Mouse (Mus musculus) left cerebral cortex, postnatal 14 days (tissue): ENCODE results near the gene Smox. TPM values are rescaled to one million over a fixed set of nuclear protein-coding genes. Genes with fewer than 3 reads are reported as not detected.

Source experiments
- DNase-seq, 2 experiments: peaks; one replicate each; pipeline ENCODE4 v3.0.0; 2021 to 2022; ENCODE audit warnings: low spot score in 2 of 2, mixed read lengths in 1 of 2
- intact Hi-C: fragments of 180-260 bp; cut with DNase I; formaldehyde crosslinking; loops from one replicate; pipeline ENCODE4 v1.15.1; 2025
- total RNA-seq, 2 experiments: library from RNA; stranded (reverse); gene quantifications; 2 replicates each; pipeline ENCODE4 v1.2.3; 2021

Smox gene
- total RNA-seq, 2 experiments from 2014 or later: 65.4 to 68.9 TPM

DNA sequence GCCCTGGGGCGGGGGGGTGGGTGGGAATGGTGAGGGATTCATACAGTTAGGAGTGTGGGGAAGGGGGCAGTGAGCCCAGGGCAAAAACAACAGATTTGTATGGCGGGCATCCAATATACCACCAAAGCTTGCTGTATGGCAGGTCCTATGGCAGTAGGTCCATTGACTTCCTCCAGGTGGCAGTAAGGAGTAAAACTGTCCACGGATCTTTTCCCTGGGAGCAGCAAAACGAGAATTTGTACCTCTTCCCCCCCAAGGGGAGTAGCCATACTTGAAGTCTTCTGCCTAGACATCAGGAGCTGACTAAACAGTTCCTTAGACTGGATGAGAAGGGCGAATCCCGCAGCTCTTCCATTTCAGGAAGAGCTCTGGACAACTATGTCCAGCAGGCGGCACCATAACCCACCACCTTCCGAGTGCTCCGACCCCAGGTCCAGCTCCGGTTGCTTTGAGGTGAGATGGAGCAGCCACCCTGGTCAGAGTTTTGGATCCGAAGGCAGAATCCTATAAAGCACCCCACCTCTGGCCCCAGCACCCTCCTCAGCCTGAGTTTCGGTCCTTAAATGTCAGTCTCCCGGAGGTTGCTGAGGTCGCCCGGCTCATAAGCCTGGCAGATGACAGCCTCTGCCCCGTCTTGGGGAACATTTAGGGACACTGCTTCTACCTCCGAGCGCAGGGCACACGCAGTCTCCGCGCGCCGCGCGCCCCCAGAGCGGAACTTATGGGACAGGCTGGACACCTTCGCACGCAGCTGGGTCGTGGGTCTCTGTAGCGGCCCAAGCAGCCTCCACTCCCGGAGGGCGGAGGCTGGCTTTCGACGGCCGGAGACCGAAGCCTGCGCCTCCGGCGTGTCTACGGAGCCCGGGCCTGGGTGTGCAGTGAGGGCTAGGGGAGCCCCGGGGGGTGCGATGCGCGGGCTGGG is 54.4 kb downstream of the Smox start:
- intact Hi-C loops: loop anchor here (5.0 kb wide), 2 partner anchors 227 to 267 kb away; no protein-coding TSS in a partner anchor
- DNase-seq: peak; percentile 66 to 77

DNA sequence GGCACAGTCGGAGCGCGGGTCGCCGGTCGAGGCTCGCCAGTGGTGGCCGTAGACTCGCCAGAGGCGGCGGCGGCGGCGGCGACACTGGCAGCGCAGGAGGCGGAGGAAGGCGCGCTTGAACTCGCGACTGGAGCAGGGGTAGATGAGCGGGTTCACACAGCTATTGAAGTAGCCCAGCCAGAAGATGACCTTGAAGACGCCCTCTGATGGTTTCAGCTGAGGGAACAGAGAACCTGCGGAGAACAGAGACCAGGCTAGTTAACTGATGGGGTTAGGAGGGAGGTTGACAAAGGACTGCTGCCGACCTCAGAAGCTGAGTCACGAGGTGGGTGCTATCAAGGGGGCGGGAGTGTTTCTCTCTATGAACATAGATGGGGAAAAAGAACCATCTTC is 55.0 kb downstream of the Smox start:
- intact Hi-C loops: loop anchor here (5.0 kb wide), 2 partner anchors 226 to 266 kb away; no protein-coding TSS in a partner anchor

DNA sequence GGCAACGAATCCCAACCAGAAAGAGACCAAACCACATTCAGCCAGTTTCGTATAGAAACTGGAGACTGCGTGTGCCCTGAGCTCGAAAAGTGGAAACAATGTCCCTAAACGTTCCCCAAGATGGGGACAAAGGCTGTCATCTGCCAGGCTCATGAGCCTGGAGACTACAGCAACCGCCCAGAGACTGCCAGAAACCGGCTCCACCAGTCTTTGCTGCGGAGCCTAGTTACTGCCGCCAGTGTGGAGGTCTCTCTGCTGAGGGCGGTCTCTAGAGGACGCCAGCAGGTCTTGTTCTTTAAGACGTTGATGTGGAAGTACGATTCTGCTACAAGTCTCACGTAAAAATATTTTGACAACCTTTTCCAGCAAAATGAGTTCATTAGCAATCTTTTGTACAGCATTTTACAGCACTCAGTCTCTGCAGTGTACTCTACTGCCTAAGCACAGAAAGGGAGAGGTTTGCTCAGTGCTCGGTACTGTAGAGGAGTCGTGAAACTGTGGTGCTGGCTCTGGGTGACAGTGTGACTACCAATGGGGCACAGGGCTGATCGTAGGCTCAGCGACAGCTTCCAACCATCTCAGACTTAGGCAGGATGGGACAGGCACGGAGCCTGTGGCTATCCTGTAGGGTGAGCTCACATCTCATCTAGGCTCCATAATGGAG is 55.6 kb downstream of the Smox start:
- DNase-seq: peak in 1 of 2 experiments; percentile 20
- intact Hi-C loops: loop anchor here (5.0 kb wide), 2 partner anchors 225 to 265 kb away; no protein-coding TSS in a partner anchor

More for the DNA sequence above, 55.0 kb downstream of the Smox start:
- no peak for DNase-seq

DNA sequence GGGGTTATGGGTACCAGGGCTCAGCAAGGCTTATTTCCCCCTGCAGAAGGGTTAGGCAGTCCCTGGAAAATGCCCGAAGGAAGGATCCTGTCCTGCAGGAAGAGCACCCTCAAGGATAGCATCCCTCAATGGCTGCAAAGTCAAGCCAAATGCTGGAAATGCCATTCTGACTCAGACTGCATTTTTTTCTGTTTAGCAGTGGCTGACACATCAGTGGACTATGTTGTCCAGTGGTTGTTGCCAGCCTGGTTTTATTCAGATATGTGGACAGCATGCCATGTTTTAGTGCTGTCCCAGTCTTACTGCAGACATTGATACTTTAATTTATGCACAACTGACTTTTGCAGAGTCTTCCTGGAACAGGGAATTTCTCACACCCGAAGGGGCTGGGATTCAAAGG is 57.0 kb downstream of the Smox start:
- intact Hi-C loops: loop anchor here (5.0 kb wide), 2 partner anchors 224 to 264 kb away; no protein-coding TSS in a partner anchor
- no peak for DNase-seq

GRCm38 (mm10) chr2:131549090-131549489 is 57.8 kb downstream of the Smox start:
- intact Hi-C loops: loop anchor here (5.0 kb wide), 2 partner anchors 223 to 263 kb away; no protein-coding TSS in a partner anchor
- no peak for DNase-seq

DNA sequence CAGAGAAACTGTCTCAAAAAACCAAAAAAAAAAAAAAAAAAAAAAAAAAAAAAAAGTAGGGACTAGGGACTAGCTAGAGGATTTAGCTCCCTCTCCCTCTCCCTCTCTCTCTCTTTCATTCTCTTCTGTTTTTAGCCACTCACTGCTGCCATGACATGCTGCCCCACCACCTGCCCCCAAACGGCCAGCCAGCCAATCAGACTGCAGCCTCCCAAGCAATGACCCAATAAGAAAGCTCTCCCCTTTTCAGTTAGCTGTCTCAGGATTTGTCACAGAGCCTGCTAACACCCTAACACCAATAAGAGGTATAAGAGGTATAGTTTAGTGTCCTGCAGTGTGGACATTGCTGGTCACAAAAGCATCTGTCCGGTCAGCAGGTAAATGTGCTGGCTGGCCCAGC is 59.2 kb downstream of the Smox start:
- no peak for DNase-seq
- intact Hi-C loops: loop anchor here (10.0 kb wide), 1 partner anchor 404 kb away; the partner anchor contains the start of gene Prnd

- intact Hi-C loops: loop anchor here (10.0 kb wide), 1 partner anchor 404 kb away; the partner anchor contains the start of gene Prnd
- DNase-seq: no peak
These were observed 59.6 kb downstream of the Smox start for GRCm38 (mm10) chr2:131550906-131551305.

DNA sequence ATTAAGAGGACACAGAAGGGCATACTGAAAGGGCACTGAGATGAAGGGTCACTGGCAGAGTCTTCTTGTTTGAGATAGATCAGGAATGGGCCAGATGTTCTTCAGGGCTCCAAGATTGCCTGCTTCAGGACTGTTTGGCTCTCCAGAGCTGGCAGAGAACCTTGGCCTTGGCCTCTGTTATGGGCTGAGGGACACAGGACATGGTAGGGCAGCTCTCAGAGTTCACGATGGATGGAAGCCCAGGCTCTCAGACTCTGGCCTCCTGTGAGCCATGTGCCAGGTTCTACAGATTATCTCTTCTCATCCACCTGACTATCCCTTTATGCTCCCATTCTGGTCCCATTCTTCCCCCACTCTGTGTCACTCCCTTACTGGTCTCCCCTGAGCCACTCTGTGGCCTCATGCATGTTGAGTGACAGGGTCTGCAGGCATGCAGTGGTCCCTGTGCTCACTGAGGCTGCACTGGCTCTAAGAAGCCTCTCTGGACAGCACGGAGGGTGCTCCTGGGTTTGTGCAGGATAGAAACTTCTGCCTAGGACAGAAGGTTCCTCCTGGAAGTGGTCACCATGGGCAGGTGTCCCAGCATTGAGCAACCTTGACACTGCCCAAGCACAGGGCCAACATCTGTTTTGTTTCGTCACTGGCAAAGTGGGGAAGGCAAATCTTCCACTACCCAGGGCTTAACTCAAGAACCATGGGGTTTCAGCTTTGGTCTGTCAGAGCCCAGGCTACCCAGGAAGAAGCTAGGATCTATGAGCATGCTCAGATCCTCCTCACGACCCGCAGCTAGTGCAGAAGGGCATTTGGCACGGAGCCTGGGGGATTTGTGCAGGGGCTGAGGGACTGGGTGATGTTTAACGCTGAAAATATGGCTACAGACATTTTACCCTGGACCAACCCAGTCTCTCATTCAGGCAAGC is 60.7 kb downstream of the Smox start:
- DNase-seq: no peak
- intact Hi-C loops: loop anchor here (10.0 kb wide), 1 partner anchor 403 kb away; the partner anchor contains the start of gene Prnd

DNA sequence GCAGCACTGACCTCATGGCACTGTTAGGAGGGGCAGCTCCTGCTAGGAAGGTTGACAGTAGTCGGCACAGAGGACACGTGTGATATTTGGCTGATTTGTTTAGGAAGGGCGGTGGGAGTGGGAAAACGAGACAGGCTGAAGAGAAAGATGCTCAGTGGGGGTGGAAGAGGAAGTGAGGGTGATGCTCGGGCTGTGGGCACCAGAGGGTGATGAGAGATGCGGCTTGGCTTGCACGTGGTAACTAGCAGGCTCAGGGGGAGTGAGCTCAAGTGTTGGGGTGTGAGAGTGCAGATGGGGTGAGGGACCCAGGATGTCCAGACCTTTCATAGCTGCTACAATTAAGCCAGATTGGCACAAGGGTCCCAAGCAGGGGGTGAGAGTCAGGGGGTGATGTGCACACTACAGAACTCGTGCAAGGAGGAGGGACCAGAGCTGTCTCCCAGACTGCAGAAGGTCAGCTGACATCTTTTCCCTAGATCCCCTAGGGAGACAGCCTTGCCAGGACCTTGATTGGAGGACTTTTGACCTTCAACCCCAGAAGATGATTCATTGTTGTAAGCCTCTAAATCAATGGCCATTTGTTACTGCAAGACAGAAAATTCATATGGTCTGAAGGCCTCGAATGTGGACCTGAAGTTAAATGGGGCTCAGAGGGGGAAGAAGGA is 61.6 kb downstream of the Smox start:
- intact Hi-C loops: loop anchor here (10.0 kb wide), 1 partner anchor 402 kb away; the partner anchor contains the start of gene Prnd
- no peak for DNase-seq

DNA sequence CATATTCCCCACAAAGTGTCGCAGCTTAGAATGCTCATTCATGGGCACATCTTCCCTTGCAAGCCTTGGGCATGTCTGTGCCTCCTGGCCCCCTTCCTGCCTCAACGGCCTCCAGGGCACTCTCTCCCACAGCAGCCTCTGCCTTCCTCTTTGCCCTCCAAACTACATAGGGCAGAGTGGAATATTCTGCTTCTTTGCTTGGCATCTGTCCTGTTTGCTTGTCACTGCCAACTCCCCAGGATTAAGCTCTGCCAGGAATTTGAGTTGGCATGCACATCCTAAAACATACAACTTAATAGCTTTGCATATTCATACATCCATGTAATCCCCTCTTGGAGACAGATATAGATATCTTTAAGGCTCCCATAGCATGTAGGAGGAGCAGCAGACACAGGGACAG is 66.6 kb downstream of the Smox start:
- DNase-seq: no peak
- intact Hi-C loops: loop anchor here (10.0 kb wide), 1 partner anchor 397 kb away; the partner anchor contains the start of gene Prnd

GRCm38 (mm10) chr2:131560205-131560919 is 69.1 kb downstream of the Smox start:
- DNase-seq: no peak
- intact Hi-C loops: loop anchor here (5.0 kb wide), 1 partner anchor 102 kb away; no protein-coding TSS in a partner anchor

DNA sequence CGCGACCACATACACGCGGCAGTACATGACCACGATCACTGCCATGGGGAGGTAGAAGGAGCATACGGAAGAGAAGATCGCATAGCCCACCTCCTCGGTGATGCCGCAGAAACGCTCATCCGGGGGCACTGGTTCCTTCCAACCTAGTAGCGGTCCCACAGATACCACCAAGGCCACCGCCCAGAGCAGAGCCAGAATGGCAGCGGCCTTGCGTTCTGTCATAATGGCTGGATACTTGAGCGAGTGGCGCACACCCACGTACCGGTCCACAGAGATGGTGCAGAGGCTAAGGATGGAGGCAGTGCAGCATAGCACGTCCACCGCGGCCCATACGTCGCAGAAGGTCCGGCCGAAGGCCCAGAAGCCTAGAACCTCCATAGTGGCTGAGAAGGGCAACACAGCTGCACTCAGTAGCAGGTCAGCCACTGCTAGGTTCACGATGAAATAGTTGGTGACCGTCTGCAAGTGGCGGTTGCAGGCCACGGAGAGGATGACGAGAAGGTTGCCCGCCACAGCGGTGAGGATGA is 70.1 kb downstream of the Smox start:
- intact Hi-C loops: loop anchor here (5.0 kb wide), 1 partner anchor 101 kb away; no protein-coding TSS in a partner anchor
- no peak for DNase-seq

DNA sequence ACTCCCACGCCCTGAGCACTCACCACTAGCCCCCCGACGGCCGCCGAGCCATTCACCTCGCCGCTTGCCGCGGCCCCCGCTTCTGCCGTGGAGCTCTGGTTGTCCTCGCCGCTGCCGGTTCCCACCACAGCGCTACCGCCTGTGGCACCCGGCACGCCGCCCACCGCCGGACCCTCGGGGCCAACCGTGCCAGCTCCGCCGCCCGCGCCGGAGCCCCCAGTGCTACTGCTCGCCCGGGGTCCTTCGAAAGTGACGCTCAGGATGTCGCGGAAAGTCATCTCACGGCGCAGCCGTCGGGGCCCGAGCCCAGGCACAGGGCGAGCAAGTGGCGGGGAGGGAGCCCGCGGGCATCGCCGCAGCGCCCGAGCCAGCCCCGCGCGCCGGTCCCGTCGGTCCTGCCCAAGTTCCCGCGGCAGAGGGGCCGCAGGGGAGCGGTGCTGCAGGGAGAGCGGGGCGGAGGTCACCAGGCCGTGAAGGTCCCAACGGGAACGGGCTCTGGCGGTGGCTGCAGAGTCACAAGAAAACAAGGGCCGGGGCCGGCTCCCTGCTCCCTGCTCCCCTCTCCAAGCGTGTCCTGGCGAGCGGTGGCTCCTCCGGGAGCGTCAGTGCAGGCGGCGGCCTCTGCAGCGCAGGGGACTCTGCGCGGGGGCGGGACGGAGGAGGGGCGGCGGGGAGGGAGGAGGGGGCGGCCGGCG is 70.7 kb downstream of the Smox start, which contains the start of gene Adra1d:
Gene Adra1d (minus strand): TSS at position 393 of the 695 bp plus-strand sequence.
- DNase-seq: no peak

DNA sequence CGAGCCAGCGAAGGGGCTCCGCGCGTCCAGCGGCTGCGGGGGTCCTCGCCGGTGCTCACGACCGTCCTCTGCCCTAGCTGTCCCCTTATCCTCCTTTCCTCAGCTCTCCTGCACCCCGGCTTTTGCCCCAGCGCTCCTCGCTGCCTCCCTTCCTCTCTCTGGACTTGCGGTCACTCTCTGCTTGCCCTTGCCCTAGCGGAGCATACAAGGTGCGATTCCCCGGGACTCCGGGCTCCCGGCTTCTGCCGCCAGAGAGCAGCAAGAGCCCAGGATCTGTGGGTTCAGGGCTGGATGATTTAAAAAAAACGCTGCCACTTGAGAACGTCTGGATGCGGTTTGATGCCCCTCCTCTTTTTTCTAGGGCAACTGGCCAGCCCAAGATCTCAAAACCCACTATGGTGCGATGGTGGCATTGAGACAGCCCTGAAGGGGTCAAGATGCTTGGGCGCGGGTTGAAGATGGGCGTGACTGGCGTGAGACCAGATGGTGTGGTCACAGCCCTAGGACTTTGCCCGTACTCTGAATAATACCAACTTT is 71.4 kb downstream of the Smox start:
- intact Hi-C loops: loop anchor here (2.0 to 5.0 kb wide), 3 partner anchors 100 to 250 kb away; no protein-coding TSS in a partner anchor
- peak; percentile 76 to 81 for DNase-seq

More for the DNA sequence above, 70.7 kb downstream of the Smox start, which contains the start of gene Adra1d:
- intact Hi-C loops: loop anchor here (2.0 to 5.0 kb wide), 3 partner anchors 100 to 251 kb away; no protein-coding TSS in a partner anchor
